Mouse (Mus musculus): ENCODE data around the gene Gar1.

The Gar1 gene

DNA sequence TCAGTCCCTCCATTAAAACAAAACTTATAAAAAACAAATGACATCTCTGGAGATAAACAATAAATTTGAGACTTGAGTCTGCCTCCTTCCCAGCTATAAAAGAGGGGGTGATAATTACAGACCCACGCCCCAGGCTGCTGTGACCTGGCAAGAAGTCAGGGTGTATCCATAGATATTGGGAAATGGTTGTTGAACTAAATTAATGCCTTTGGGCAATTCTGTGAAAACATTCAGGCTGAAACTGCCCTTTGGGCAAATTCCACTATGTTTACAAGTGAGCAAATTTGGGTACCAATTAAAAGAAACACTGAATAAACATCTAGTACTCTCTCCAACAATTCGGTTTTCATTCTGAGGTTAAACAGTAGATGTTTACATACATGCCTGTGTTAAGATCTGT, 32.2 kb downstream of the Gar1 start:
- no peak for DNase-seq

- DNase-seq, result no peak
Observed at GRCm38 (mm10) chr3:129798551-129798950, 32.6 kb downstream of the Gar1 start.

DNA sequence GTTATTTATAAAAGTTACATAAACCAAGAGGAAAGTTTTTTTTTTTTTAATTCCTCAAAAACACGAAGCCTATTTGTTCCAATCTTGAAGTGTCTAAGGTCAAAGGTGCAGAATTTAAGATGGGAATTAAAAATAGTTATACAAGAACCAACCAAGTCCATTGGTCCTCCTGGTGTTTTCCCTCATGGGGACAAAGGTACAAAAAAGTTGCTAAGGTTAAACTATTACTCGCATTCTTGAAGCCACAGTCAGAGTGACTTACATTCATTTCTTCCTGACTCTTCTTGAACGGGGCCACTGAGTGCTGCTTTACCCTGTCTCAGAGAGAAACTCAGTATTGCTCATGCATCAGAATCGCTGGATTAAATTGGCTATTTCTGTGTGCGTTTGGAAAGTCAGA, 33.9 kb downstream of the Gar1 start:
- no peak for DNase-seq

- DNase-seq, result no peak
Observed at GRCm38 (mm10) chr3:129793801-129794200, 37.4 kb downstream of the Gar1 start.

GRCm38 (mm10) chr3:129782746-129783145, 48.5 kb downstream of the Gar1 start:
- no peak for DNase-seq

GRCm38 (mm10) chr3:129781435-129781834, 49.8 kb downstream of the Gar1 start:
- no peak for DNase-seq
